Mouse (Mus musculus): ENCODE results near the gene Tuba8. TPM values are rescaled to one million over a fixed set of nuclear protein-coding genes. Genes with fewer than 3 reads are reported as not detected.
A peak's percentile ranks its signal among the peaks of the same experiment; 100 is the strongest.

The Tuba8 gene
- polyA plus RNA-seq, 1 experiment from 2014 or later: 0.64 TPM

DNA sequence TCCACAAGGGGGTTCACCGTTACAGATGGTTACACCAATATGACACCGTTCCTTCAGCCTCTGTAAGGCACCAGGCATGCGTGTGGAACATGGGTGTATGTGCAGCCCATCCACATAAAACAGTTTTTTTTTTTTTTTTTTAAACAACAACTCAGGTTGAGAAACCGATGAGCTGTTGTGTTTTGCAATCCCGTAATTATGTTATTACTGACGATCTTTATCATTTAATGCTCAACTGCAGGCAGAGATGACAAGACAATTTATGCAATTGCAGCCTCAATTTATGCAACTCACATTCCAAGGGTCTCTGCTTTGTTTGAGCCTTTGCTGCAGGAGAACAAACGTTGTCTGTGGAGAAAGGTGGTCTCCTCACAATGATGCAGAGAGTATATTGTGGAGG is 30.6 kb upstream of the Tuba8 start:
- H3K9me3 ChIP-seq: no peaks in the 10 kb centered on the region
- ATAC-seq (ENCODE audit: low FRiP score, low read depth): no peak
- no peak overlapping the region for H3K4me3 ChIP-seq
- no peak overlapping the region for H3K4me2 ChIP-seq (replicated peaks)
- 72% methylated on average over 7 of the region's 7 CpGs for WGBS
- no peaks in the 10 kb centered on the region for H3K36me3 ChIP-seq
- H3K27me3 ChIP-seq: no peaks in the 10 kb centered on the region
- no peak overlapping the region for H3K27ac ChIP-seq
- H3K4me1 ChIP-seq: peaks cover 21% of the 10 kb centered on the region
- H3K9ac ChIP-seq: no peak overlapping the region

DNA sequence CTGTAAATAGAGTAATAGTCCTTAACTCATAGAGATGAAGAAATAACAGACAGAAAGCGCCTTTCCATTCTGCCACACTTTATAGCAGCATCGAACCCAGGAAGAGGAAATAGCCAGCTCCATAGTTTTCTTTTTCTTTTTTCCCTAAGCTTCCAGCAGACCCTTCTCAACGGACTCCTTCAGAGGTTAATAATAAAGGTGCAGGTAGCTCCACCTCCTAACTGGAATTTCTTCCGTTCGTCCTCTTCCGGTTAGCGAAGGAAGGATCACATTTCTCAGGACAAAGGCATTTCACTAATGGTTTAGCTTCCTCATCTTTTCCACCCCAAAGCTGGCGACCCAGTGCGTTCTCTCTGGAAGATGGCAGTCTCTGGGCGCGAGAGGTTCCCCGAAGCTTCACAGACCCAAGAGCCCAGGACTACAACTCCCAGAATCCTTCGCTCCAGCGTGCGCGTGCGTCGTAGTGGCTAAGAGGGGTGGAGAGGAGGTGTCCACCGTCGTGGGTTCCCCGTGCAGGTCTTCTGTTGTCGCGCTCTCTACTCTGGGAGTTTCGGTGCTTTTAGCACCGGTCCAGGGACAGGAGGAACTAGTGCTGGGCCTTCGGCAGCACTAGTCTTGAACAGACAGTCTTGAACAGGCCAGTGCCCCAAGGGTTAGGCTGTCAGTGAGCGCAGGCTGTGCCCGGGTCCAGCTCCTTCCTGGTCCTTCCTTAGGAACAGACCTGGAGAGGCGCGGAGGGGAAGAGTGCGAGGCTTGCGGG is 26.9 kb upstream of the Tuba8 start, which contains the start of gene Pex26:
Gene Pex26 (plus strand): TSS at position 254 of the 760 bp plus-strand sequence.
- ATAC-seq (ENCODE audit: low FRiP score, low read depth): peak; percentile 93
- Histone ChIP-seq H3K4me2 (replicated peaks) (peak within 1 kb of the TSS; percentile 97), H3K4me1 (peaks cover 17% of the 10 kb centered on the region), H3K9ac (peak within 1 kb of the TSS; percentile 78), H3K36me3 (peaks cover 22% of the 10 kb centered on the region), H3K27ac (peak within 1 kb of the TSS; percentile 88), H3K27me3 (no peaks in the 10 kb centered on the region), H3K4me3 (peak within 1 kb of the TSS; percentile 80), H3K9me3 (no peaks in the 10 kb centered on the region)
- 2% methylated on average over 32 of the region's 32 CpGs for WGBS

DNA sequence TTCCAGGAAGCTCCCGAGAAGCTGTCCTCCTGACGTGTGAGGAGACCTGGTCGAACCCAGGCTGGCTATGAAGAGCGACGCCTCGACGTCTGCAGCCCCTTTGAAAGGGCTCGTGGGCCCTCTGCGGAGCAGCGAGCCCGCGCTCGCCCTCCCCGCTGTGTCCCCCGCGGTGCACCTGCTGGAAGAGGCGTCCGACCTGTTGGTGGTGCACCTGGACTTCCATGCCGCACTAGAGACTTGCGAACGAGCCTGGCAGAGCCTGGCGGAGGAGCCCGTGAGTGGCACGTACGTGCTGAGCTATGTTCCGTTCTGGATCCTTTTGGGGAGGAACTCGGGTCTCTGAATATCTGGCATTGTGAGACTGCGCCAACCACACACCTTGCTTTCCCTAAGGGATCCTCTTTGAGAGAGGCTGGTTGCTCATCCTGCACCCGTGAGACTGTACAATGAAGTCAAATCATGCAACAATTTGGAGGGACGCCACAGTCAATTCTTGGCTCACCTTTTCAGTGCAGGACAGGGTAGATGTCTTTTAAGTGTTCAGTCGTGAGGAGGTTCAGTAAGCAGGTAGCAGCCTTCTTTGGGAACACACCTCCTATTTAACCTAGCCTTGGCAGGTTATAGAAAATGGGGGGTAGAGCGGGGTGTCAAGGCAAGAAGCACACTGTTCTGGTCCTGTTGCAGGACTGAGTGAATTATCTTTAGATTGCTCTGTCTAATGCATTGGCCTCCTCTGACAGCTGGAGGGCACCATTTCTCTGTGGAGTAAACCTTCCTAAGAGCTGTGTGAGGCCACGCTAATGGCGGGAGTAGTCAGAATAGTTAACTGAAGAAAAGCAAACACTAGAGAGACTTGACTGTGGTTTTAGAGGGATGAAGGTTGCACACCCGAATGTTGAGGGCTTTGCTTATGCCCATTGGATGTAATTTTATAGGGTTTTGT is 26.0 kb upstream of the Tuba8 start:
- Histone ChIP-seq H3K4me2 (replicated peaks) (peak overlapping the region; percentile 97), H3K36me3 (peaks cover 28% of the 10 kb centered on the region), H3K4me1 (peaks cover 17% of the 10 kb centered on the region), H3K27me3 (no peaks in the 10 kb centered on the region), H3K9me3 (no peaks in the 10 kb centered on the region), H3K27ac (0 out of 2 replicates have a peak overlapping the region, but pooled peaks have one; percentile 88), H3K9ac (peak overlapping the region; percentile 78), H3K4me3 (peak overlapping the region; percentile 80)
- ATAC-seq (ENCODE audit: low FRiP score, low read depth): peak; percentile 70
- 3% methylated on average over 35 of the region's 35 CpGs for WGBS

DNA sequence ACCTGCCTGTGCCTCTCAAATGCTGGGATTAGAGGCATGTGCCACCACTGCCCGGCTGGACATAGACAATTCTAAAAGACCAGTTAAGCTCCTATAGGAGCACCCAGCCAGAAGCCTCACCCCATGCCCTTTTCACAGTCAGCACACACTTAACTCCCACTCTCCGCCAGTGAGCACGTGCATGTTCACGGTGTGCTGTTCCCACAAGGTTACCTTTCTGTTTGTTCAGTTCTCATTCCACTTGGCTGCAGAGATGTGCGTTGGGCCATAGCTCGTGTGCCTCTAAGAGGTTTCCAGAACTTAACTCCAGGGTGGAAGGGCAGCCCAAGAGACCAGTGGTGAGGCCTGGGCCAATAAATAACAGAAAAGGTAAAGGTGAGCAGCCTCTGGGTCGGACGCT is 25.3 kb upstream of the Tuba8 start:
- no peaks in the 10 kb centered on the region for H3K9me3 ChIP-seq
- peak overlapping the region; percentile 78 for H3K9ac ChIP-seq
- H3K36me3 ChIP-seq: peaks cover 35% of the 10 kb centered on the region
- H3K27me3 ChIP-seq: no peaks in the 10 kb centered on the region
- H3K4me1 ChIP-seq: peaks cover 17% of the 10 kb centered on the region
- H3K27ac ChIP-seq: no peak overlapping the region
- ATAC-seq (ENCODE audit: low FRiP score, low read depth): no peak
- WGBS: 87% methylated on average over 8 of the region's 8 CpGs
- peak overlapping the region; percentile 97 for H3K4me2 ChIP-seq (replicated peaks)
- peak overlapping the region; percentile 80 for H3K4me3 ChIP-seq

DNA sequence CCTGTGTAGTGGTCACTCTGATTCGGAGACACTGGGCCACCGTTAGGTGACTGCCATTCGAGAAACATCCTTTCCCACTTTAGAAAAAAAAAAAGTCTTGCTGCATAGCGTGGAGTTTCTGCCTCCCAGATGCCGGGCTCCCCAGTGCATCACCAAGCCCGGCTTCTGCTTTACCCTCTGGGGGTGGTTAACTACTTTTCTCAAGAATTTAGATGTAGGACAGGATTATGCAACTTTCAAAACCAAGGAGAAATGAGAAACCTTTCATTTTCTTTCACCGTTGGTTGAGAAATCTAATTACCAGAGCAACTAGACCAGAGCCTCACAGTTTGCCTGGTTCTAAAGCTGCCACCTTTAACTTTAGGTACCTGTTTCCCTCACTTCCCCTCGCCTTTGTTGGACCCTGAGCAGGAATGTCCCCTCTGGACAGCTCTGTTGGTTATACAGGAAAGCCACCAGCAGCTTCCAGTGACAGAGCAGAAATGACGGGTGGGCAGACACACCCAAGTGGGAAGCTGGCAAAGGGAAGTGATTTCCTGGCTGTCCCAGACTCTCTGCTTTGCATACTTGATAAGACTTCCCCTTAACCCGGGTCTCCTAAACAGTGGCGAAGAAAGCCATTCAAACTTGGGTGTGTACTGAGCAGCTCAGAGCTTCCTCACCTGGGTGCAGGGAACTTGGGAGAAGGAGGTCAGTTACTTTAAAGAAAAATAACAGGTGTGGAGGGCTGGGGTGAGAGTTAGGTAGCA is 19.1 kb upstream of the Tuba8 start:
- H3K9me3 ChIP-seq: no peaks in the 10 kb centered on the region
- peaks cover 77% of the 10 kb centered on the region for H3K36me3 ChIP-seq
- H3K4me2 ChIP-seq (replicated peaks): no peak overlapping the region
- H3K4me3 ChIP-seq: no peak overlapping the region
- no peak overlapping the region for H3K9ac ChIP-seq
- WGBS: 79% methylated on average over 11 of the region's 11 CpGs
- no peak overlapping the region for H3K27ac ChIP-seq
- peaks cover 10% of the 10 kb centered on the region; the same call in 1 of the 2 replicates for H3K4me1 ChIP-seq
- ATAC-seq (ENCODE audit: low FRiP score, low read depth): no peak
- H3K27me3 ChIP-seq: no peaks in the 10 kb centered on the region

DNA sequence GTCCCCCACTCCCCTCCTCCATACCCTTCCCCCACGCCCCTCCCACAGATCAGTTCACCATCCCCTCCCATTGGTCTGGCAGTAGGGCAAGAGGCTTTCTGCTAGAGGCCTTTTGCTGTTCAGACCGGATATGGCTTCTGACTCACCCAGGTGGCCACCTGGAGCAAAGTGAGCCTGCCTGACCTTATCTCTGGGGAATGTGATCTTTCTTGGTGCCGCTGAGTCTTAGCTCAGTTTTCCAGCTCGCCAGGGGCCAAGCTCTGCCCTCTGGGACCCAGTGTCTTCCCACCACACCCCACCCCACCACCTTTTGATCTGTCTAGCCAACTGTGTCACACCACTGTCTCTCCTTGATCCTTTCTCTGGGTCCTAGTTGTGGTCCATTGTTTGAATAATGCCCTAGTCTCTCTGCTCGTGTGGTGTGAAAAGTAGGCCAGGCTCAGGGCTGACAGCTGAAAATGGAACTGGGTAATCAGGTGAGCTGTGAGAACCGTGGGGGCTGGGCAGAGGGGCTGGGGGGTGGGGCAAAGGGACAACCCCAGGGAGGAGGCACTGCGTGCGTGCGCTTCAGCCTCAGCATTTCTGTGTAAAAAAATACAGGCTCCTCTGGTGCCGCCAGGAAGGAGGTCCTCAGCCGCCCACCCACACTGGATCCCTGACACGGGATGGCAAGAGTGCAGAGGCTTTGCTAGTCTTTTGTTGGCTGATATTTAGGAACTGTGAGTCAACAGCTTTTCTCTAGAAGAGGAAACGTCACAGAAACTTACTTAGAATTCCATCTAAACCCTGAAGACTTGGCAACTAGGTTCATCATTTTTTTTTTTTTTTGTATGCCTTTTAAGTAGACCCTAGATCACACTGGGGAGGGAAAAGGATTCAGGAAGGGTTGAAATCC is 16.2 kb upstream of the Tuba8 start:
- H3K27ac ChIP-seq: no peak overlapping the region
- no peak overlapping the region for H3K4me2 ChIP-seq (replicated peaks)
- ATAC-seq (ENCODE audit: low FRiP score, low read depth): no peak
- 29% methylated on average over 13 of the region's 13 CpGs for WGBS
- peaks cover 15% of the 10 kb centered on the region for H3K4me1 ChIP-seq
- H3K9me3 ChIP-seq: no peaks in the 10 kb centered on the region
- H3K9ac ChIP-seq: no peak overlapping the region
- H3K27me3 ChIP-seq: no peaks in the 10 kb centered on the region
- no peak overlapping the region for H3K4me3 ChIP-seq
- H3K36me3 ChIP-seq: peaks cover 66% of the 10 kb centered on the region

DNA sequence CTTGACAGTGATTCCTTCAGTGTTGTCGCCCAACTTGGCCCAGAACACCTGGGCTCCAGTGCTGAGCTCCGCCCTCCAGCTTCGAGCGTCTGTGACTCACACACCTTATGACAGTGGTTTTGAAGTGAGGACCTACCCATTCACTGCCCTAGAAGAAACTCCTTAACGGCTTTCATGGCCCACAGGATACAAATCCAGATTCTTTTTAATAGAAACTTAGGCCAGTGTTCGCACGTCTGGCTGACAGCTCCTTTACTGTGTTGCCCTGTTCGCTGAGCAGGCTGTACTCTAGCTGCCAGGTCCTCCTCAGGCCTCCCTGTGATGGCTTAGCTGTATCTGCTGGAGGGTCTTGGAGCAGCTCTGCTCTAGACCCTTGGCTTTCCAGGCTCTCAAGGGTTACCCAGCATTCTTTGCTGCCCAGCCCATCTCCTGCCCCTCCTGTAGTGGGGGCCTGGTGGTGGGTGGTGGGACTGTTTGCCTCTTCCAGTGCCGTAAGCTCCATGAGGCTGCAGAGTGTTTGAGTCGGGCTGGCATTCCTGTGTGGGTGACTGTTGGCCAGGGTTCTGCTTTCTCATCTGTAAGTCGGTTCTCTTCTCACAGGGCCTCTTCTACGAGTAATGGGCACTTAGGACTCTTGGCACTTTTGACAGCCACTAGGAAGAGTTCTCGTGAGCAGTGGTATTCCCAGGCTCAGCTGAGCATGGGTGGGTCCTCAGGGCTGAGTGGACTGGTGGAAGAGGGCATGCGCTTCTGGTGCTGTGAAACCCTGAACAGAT is 15.4 kb upstream of the Tuba8 start:
- Histone ChIP-seq H3K27ac (no peak overlapping the region), H3K27me3 (no peaks in the 10 kb centered on the region), H3K36me3 (peaks cover 58% of the 10 kb centered on the region), H3K4me2 (replicated peaks) (no peak overlapping the region), H3K9me3 (no peaks in the 10 kb centered on the region), H3K9ac (no peak overlapping the region), H3K4me1 (peaks cover 15% of the 10 kb centered on the region), H3K4me3 (no peak overlapping the region)
- ATAC-seq (ENCODE audit: low FRiP score, low read depth): no peak
- 72% methylated on average over 14 of the region's 14 CpGs for WGBS

DNA sequence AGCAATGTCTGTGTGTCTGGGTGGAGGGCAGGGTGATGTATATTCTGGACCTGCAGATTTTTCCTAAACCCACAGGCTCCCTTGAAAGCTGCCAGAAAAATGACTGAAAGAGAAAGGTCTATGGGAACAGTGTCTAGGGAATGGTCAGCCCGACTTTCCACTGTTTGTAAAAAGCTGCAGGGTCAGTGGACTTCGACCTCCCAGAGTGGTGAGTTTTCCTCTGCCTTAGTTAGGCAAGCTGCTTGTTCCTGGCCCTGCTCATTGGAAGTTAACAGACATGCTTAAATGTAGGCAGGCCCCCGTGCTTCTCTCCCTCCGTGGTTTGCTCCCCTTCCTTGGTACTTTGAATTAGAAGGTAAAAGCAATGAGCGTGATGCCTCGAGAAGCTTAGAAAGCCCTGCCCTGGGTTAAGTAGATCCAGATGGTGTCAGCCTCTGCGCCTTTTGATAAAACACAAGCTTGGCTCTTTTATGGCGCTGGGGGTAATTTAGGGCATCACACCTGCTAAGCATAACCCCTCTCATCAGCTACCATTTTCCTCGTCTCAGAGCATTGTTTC is 12.6 kb upstream of the Tuba8 start:
- H3K4me3 ChIP-seq: no peak overlapping the region
- H3K9ac ChIP-seq: no peak overlapping the region
- H3K36me3 ChIP-seq: peaks cover 40% of the 10 kb centered on the region
- no peak for ATAC-seq (ENCODE audit: low FRiP score, low read depth)
- H3K27ac ChIP-seq: no peak overlapping the region
- H3K4me2 ChIP-seq (replicated peaks): no peak overlapping the region
- H3K9me3 ChIP-seq: no peaks in the 10 kb centered on the region
- H3K27me3 ChIP-seq: no peaks in the 10 kb centered on the region
- H3K4me1 ChIP-seq: peaks cover 15% of the 10 kb centered on the region
- 12% methylated on average over 9 of the region's 9 CpGs for WGBS

DNA sequence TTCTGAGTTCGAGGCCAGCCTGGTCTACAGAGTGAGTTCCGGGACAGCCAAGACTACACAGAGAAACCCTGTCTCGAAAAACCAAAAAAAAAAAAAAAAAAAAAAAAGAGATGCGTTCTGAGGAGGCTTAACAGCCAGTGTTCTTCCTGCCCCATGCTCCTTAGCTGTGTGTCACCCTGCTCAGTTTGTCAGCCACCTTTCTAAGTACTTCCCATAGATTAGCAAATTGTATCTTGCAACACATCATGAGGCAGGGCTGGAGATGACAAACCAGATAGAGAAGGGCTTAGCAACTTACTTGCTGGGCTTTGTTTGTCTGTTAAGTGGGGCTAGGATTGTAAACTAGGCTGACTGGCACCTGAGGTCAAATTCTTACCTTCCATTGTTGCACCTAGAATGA is 10.0 kb upstream of the Tuba8 start:
- H3K9ac ChIP-seq: no peak overlapping the region
- ATAC-seq (ENCODE audit: low FRiP score, low read depth): no peak
- no peaks in the 10 kb centered on the region for H3K27me3 ChIP-seq
- no peak overlapping the region for H3K27ac ChIP-seq
- peaks cover 22% of the 10 kb centered on the region for H3K36me3 ChIP-seq
- H3K9me3 ChIP-seq: no peaks in the 10 kb centered on the region
- WGBS: 82% methylated on average over 4 of the region's 4 CpGs
- no peak overlapping the region for H3K4me2 ChIP-seq (replicated peaks)
- H3K4me1 ChIP-seq: peaks cover 5% of the 10 kb centered on the region
- no peak overlapping the region for H3K4me3 ChIP-seq

DNA sequence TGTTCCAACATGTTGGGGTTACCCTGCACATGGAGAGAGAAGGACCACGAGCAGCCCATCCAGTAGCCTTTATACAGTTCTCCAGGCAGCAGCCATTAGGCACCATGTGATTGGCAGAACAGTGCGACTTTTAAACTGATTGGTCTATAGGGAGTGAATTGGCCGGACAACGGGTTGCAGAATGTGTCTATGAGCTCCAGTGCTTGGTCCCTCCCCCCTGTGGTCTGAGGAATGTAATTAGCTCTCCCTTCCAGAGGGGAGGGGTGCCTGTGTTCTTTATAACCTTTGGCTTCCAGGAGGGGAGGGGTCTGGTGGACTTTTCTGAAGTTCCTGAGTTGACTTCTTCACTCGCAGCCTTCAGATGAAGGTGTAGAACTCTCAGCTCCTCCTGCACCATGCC is 8.5 kb upstream of the Tuba8 start:
- 53% methylated on average over 5 of the region's 5 CpGs for WGBS
- Histone ChIP-seq H3K27ac (no peak overlapping the region), H3K4me3 (no peak overlapping the region), H3K27me3 (no peaks in the 10 kb centered on the region), H3K4me1 (peaks cover 5% of the 10 kb centered on the region), H3K9ac (no peak overlapping the region), H3K4me2 (replicated peaks) (no peak overlapping the region), H3K9me3 (no peaks in the 10 kb centered on the region), H3K36me3 (peaks cover 10% of the 10 kb centered on the region; the same call in 1 of the 2 replicates)
- no peak for ATAC-seq (ENCODE audit: low FRiP score, low read depth)

All from limb, embryonic 13.5 days (tissue).